Mouse (Mus musculus): ENCODE results near the gene Dhx15. TPM values are rescaled to one million over a fixed set of nuclear protein-coding genes. Genes with fewer than 3 reads are reported as not detected.

The Dhx15 gene
- polyA plus RNA-seq, 1 experiment from 2014 or later: 73.4 TPM

Small RNA genes lying within 50 kb of the gene (microRNA-seq; reads per million reads assigned to microRNA genes)
- gene Mir6417: not detected

Other genes starting within 250 kb of the Dhx15 start
- 1.3 and 2.0 TPM in 2 replicates for gene Sod3, start 173.3 kb upstream of the Dhx15 start, polyA plus RNA-seq (2015; fragmentation: Nextera tagmentation; extraction: Ambion mirVana)

Measured in heart, embryonic 15.5 days (tissue).